Mouse (Mus musculus): ENCODE data around the gene Mpv17l.
"Not testable (repeated sequence)": the region's sequence is repeated elsewhere in the genome, so short reads cannot be mapped to it uniquely, and the experiment has no call there.

The Mpv17l gene

DNA sequence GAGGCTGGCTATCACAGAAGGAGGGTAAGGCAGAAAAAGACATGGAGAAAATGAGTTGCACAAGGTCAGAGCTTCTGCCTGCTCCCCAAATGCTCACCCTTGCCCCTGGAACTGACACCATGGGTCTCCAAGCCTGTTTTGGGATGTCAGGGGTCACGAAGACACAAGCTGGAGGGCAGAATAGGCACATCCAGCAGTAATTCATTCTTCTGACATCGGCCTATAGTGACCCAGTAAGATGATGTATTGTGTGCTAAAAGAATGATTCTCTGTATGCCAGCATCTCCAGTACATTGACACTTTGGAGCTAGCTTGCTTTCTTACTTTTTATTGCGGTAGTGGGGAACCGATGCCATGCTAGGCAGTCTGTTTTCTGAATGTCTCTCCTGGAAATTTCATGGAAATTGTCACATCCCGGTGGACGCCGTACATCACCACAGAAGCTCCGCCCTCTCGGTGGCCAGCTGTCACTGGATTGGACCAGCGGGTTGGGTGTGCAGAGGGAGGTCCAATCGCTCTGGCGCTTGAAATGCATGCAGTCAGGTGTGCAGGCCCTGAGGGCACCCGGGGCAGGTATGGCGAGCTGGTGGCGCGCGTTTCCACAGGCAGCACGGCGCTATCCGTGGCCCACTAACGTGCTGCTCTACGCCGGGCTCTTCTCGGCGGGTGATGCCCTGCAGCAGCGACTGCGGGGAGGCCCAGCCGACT, 37.3 kb downstream of the Mpv17l start:
- DNase-seq (ENCODE audit: low spot score in 2 of 2) = no peak

DNA sequence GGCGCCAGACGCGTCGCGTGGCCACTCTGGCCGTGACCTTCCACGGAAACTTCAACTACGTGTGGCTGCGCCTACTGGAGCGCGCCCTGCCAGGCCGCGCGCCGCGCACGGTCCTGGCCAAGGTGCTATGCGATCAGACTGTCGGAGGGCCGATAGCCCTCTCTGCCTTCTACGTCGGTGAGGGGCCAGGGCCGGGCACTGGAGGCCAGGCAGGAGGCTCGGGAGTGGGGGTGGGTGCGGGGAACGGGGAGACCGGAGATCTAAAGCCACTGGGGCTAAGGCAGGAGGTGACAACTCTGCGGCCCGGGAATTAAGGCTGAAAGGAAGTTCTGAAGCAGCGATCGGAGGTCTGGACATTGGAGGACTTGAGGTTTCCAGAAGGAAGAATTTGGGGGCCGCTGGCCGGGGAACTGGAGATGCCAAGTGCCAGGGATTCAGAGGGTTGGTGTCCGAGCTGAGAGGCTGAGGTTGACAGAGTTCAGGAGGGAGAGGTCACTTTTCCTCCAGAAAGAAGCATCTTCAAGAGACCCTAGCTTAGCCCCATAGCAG, 38.0 kb downstream of the Mpv17l start:
- DNase-seq (ENCODE audit: low spot score in 2 of 2) = no peak

DNA sequence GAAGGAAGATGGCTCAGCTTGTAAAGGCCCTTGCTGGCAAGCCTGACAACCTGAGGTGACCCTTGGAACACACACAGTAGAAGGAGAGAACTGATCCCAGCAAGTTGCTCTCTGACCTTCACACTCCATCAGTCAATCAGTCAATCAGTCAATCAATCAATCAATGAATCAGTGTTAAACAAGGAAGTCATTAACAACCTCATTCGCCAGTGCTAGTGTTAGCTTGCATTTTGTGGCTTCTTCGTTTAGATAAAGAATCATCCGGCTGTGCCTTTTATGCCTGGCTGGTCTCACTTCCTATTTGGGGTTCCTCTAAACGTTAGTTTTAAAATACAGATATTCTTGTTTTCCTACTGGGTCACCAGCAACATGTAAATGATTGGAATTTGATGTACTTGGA, 41.2 kb downstream of the Mpv17l start:
- no peak for DNase-seq (ENCODE audit: low spot score in 2 of 2)

DNA sequence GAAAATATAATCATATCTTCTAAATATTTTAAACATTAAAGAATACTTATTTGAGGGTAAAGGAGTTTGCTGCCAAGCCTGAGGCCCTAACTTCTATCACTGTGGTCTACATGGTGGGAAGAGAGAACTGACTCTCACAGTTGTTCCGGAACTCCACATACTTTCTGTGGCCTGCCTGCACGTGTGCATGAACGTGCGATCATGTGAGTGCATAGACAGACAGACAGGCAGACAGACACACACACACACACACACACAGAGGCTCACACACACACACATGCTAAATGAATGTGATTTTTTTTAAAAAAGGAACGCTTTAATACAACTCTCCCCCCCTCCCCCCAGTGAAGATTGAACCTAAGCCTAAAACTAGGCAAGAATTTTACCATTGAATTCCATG, 41.8 kb downstream of the Mpv17l start:
- DNase-seq (ENCODE audit: low spot score in 2 of 2) = no peak

DNA sequence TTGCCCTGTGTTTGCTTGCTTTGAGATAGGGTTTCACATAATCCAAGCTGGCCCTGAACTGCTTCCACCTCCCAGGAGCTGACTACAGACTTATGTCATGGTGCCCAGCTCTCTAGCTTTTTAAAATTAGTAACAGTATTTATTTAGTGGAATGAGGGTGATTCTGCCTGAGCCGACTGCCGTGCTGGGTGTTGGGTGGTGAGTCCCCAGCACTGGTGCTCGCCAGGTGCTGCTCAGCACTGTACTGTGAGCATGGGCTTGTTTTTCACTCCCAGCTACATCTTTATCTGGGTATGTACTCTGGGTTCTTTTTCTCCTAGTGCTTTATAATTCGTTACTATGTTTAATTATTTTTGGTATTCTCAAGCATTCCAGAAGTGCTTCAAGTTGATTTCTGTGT, 42.2 kb downstream of the Mpv17l start:
- no peak for DNase-seq (ENCODE audit: low spot score in 2 of 2)

DNA sequence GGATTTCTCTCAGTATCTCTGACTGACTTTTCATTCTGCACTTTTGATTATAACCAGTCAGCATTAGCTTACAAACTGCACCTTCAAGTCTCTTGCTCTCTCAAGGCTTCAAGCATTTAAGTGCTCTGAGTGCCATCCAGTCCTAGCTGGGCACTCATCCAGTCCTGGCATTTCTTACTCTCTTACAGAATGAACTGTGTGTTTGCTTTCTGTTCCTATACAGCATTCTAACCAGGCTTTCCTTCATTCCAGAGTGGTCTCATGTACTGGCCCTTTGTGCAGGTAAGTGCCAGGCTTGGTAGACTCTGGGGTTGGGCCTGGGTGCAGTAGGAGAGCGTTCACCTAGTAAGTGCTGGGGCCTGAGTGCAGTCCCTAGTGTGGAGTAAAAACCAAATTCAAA, 43.3 kb downstream of the Mpv17l start:
- DNase-seq (ENCODE audit: low spot score in 2 of 2) = no peak

DNA sequence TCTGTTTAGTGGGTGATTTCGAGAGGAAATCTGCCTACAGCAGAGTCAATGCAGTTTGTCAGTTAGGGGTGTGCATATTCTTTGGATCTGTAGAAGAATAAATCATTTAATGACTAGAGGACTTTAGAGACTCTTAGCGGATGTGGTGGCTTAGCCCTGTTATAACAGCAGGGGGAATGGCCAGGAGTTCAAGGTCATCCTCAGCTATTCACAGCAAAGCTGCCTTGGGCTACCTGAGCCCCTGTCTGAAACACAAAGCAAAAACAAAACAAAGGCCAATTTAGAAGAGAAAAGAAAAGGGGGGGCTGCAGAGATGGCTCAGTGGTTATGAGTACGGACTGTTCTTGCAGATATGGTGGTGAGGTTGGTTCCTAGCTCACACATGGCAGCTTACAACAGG, 48.3 kb downstream of the Mpv17l start:
- DNase-seq (ENCODE audit: low spot score in 2 of 2) = no peak

DNA sequence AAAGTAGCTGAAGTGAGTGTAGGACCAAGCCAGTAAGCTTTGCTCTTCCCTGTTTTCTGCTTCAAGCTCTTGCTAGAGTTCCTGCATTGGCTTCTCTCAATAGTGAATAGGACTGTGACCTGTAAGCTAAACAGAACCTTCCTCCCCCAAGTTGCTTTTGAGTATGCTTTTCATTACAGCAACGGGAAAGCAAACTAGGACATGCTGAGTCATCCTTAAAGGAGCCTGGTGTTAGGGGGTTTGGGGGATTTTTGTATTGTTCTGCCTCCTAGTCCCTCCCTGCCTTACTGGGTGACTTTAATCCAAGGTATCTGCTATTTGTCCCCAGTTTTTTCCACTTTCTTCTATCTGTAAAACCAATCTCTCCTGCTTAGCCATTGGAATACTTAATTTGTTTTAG, 59.1 kb downstream of the Mpv17l start:
- DNase-seq (ENCODE audit: low spot score in 2 of 2) = no peak

DNA sequence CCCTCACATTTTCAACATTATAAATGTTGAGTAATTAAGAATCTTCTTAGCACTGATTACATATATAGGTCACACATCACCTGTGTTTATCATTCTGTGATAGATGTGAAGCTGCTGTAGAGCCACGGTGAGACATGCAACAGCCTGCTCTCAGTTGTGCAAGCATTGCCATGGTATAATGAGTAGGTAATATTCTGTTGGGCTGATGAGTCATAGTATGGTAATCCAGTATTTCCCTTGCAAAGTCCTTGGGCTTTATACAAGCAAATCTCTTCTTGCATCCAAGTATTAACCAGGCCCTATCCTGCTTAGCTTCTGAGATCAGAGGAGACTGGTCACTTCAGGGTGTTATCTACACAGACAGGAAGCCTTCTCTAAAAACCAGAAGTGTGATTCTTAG, 66.1 kb downstream of the Mpv17l start:
- no peak for DNase-seq (ENCODE audit: low spot score in 2 of 2)

DNA sequence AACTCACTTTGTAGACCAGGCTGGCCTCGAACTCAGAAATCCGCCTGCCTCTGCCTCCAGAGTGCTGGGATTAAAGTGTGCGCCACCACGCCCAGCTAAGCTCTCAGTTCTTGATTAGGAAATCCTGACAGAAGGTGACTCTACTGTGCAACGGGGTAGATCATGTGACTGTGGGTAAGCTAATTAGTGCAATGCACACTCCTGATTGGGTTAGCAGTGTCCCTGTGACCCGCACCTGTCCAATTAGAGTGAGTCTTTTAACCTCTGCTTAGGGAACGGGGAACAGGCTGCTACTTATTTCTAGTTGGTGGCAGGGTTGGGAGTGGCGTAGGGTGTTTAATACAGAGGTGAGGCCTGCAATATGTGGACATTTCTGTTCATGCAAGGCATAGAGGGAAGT, 69.1 kb downstream of the Mpv17l start:
- no peak for DNase-seq (ENCODE audit: low spot score in 2 of 2)

DNA sequence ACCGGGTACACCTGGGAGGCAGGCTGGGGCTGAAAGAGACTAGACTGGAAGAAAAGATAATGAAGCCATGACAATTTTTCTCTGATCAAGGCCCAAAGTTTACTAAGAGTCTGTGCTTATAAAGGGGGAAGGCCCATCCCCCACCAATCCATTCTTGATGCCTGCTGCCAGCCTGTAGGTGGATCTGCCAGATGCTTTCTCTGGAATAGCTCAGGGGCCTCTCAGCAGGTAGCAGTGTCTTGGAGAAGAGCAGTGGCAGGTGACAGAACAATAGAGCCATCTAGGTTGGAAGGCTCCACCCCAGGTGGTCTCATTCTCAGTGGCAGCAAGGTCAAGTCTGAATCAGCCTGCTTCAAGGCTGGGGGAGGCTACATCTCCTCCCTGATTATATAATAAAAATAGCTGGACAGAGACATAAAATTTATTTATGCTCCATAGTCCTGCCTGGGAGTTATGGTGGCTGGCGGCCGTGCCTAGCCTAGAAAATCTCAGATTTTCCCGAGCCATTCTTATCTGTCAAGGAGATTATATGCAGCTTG, 73.5 kb downstream of the Mpv17l start:
- DNase-seq (ENCODE audit: low spot score in 2 of 2) = not testable (repeated sequence)

DNA sequence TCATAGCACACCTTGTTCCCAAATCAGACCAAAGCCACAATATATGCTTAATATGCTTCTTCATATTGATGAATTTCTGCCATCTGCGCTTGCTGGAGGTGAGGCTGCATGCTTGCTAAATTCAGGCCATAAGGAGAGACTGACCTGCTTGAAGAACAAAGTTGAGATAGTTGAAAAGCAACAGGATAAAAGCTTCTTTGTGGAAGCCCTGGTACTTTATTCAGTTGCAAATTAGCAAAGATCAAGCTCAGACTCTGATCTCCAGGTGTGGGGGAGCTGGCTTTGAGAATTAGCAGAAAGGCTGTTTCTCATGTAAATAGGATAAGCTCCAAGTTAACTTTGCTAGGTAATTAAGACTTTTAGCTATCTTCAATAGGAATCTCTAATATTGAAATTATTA, 74.1 kb downstream of the Mpv17l start:
- DNase-seq (ENCODE audit: low spot score in 2 of 2) = not testable (repeated sequence)

DNA sequence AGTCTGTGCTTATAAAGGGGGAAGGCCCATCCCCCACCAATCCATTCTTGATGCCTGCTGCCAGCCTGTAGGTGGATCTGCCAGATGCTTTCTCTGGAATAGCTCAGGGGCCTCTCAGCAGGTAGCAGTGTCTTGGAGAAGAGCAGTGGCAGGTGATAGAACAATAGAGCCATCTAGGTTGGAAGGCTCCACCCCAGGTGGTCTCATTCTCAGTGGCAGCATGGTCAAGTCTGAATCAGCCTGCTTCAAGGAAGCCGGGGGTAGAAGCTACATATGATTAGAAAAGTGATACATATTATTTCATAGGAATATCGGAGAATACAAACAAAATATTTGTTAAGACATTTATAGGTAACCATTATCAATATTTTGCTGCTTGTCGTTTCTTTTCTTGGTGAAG, 78.8 kb downstream of the Mpv17l start:
- DNase-seq (ENCODE audit: low spot score in 2 of 2) = not testable (repeated sequence)

DNA sequence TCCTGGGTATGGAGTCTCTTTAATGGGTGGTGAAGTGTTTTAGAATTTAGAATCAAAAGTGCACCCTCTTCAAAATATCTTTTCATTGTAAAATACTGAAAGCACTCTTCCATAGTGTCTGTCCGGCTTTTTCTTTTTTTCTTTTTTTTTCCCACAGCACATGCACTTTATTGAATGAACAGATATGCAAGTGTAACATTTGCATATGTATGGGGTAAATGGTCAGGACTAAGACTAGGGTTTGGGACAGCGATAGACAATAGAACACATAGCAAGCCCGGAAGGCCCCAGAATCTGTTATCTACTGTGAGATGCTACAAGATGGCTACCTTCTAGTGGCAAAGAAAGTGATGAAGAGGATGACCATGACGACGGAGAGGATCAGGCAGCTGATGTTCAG, 80.2 kb downstream of the Mpv17l start:
- no peak for DNase-seq (ENCODE audit: low spot score in 2 of 2)

DNA sequence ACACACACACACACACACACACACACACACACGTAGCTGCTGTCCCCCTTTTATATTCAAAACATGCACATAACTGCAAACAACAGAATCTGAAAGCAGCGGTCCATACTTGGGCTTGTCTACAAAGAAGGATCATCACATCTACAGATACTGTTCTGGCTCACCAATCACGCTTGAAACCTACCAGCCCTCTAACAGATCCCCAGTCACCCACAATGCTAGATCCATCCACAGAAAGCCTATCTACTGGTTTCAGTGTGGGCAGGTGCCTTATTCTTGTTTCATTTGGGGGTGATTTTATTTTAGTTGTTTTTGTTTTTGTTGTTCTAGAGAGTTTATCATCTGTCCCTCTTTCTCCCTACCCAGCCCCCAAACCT, 83.2 kb downstream of the Mpv17l start:
- DNase-seq (ENCODE audit: low spot score in 2 of 2) = no peak

DNA sequence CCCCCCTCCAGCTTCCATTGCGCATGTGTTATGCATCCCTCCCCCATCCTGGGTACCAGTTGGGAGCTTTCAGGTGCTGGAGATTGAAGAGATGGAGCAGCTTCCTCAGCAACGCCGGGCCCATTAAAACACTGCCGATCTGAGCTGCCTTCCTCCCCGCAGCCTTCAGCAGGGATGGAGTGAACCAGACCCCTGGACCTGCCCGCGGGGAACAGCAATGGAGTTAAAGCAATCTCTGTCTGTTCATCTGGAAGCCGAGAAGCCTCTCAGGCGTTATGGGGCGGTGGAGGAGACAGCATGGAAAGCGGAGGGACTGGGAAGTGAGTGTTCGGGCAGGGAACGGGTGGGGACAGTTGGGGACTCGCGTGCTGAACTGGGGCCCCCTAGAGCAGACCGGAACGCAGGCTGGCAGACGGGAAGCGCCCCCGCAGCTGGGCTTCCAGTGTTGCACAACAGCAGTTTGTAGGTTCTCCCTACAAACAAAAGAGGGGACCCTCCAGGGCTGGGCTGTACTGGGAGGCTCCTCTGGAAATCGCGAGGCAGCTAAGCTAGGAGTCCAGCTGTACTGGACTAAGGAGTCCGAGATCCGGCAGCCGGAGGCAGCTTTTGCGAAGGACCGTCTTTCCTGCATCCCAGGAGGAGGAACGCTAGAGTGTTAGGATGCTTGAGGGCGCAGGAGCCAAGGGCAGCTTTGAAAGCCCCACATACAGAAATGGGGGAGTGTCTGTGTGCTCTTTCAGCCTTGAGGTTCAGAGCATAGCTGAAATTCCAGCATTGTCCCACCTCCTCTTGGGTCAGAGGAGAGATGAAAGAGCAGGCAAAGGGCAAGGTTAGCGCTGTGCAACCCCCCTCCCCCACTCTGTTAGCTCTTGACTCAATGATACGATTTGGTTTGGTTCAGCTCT, 83.9 kb downstream of the Mpv17l start, which contains the start of the genes 2900011O08Rik and Ifitm7:
Gene 2900011O08Rik, plus strand, starts transcription at position 31 of the 905 bp plus-strand sequence.
Gene Ifitm7, minus strand, starts transcription at position 315 of the 905 bp plus-strand sequence.
- DNase-seq (ENCODE audit: low spot score in 2 of 2) = no peak

DNA sequence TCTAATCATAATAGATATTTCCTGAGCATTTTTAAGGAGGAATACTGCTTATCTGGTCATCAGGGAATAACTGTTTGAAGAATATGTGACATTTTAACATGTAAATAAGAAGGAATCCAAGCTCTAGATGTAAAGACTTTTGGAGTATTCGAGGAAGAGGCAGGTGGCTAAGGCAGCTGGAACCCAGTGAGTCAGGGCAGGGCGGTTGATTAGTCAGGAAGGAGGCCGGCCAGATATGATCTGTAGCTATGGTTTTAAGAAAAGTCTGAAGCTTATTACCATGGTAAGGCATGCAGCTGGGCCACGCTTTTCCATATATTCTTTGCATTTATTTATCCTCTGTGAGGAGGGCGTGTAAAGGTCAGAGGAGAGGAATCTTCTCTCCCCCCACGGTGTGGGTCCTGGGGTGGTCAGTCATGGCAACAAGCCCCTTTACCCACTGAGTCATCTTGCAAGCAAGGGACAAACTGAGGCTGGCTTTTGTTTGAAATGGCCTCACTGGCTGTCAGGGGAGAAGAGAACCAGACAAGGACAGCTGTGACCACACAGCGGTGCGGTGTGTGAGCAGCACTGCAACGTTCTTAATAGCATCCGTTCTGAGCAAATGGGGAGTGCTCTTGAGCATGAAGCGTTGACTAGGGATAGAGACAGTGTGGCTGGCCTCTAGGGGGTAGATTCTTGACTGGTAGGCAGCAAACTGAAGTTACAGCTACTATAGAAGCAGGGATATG, 89.7 kb downstream of the Mpv17l start:
- DNase-seq (ENCODE audit: low spot score in 2 of 2) = no peak

DNA sequence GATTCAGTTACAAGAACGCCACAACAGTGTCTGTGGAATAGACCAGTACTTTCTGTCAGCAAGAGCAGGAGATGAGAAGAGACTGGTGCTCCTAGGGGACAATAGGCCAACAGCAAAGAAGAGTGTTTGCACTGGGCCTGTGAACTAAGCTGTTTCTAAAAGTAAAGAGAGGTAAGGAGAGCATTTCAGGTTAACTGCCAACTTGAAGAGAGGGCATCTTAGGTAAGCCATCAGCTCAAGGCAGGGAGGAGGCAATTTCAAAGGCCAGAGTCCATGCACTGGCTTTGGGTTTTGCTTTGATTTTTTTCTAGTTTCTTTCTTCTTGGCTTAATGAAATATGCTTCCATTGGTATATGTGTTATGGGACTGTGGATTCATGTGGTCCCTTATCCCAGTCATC, 91.1 kb downstream of the Mpv17l start:
- no peak for DNase-seq (ENCODE audit: low spot score in 2 of 2)

DNA sequence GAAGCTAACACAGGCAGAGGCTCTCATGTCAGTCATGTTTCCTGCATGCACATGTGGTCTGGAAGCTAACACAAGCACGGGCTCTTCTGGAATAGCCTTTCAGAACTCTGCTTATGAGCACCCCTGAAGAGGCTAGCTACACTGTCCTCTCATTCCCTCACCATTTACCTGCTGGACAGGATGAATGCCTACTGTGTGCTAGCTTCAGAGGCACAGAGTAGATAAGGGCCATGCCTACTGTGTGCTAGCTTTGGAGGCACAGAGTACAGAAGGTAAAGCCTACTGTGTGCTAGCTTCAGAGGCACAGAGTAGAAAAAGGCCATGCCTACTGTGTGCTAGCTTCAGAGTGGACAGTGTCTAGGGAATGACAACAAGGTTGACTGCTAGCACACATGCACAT, 91.5 kb downstream of the Mpv17l start:
- DNase-seq (ENCODE audit: low spot score in 2 of 2) = no peak
